Mouse (Mus musculus) c-Kit-positive CD71-positive TER-119-negative erythroid progenitor cells, embryonic 14.5 days (primary cell): ENCODE measurements around the gene Shroom3.

Experiments used
- DNase-seq: peaks from one replicate; pipeline ENCODE4 v3.0.0-alpha.2; 2013; ENCODE audit warnings: low read depth

Gene Shroom3

DNA sequence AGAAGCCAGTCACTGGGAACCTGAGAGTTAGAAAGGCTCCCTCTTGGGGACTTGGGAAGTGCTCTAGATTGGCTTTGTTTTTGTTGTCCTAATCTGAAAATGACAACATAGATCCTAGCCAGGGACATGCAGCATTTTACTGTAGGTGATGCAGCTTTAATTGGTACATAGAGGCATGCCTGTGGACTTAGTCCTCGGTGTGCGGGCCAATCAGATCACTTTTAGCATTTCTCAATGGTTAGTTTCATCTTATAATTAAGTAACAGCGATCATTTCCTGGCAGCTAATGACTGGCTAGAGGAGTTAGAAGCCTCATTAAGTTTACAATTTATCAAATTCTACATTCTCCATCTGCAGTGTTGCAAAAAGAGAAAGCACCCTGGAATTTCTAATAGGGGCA is 167.7 kb downstream of the Shroom3 start:
- DNase-seq = no peak

DNA sequence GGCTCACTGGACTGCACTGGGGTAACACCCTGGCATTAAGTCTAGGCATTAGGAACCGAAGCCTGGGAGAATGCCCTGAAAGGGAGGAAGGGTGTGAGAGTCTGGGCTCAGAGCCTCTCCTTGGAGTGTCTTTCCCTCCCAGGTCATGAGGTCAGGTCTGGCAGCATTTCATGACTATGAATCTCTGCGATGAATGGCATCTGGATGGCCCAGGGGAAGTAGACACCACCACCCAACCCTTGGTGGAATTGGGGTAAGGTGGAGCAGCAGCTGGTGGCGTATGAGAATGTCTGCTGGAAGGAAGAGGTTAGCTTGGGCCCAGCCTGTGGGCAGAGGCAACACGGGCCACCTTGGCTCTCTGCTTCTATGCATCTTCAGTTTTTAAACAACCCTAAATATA is 171.7 kb downstream of the Shroom3 start:
- no peak for DNase-seq

DNA sequence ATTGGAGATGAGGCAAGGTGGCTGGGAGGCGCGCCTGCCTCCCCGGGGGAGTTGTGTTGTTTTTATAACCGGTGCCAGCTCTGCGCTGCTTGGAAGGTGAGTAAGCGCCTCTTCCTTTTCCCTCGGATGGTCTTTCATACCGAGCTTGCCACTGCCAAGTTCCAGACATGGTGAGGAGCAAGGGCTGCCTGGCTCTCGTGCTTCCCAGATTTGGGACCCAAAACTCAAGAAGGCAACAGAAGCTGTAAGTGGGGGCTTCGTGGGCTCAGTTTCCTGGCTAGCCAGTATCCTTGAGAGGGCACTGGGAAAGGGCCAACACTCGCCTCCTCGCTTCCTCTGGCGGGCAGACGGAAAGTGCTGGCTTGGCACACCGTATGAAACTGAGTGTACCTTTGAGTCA is 173.1 kb downstream of the Shroom3 start:
- no peak for DNase-seq

DNA sequence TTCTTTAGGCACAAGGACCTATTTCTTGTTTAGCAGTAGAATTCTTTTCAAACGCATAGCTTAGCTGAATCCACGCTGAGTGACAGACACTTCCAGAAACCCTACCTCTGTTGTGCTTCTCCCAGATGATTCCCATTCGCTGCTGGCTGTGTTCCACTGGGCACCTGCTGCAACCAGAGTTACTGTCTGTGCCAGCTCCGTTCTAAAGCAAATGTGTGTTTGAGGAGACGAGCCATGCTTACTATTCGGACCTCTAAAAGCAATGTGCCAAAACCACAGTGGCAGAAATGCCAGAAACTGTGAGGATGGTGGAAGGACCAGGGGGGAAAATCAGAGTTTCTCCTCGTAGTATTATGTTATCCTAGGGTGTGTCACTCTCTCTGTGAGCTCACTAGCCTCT is 173.9 kb downstream of the Shroom3 start:
- no peak for DNase-seq

DNA sequence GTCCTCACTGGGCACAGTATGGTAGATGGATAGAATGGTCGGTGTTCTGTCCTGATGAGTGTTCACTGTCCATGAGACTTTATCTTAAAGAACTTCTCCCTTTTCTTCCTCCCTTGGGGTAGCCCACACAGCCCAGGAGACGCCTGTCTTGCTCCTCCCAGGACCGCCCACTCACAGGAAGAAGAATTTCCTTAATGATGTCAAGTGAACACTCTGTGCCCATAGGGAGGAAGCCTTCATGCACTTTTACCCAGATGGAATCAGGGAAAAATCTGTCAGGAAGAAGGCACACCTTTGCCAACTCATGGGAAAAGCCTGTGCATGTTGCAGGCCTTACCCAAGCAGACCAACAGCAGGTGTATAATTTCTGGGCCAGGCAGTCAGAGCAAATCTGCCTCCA is 174.9 kb downstream of the Shroom3 start:
- no peak for DNase-seq

DNA sequence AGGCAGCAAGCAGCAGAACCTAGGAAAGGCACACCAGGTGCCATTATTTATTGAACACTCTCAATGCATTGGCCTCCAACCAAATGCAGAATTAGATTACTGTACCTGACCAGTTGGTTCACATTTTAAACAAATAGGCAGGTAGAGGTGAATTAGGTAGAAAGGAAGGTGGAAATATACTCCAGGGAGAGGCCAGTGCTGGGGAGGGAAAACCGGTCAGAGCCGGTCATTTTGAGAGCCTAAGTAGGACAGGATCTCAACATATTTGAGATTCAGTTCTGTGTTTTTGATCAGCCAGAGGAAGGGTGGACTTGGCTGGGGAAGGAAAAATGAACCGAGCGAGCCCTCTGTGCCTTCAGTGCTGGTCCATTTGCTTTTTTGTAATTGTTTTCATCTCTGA is 175.3 kb downstream of the Shroom3 start:
- no peak for DNase-seq

DNA sequence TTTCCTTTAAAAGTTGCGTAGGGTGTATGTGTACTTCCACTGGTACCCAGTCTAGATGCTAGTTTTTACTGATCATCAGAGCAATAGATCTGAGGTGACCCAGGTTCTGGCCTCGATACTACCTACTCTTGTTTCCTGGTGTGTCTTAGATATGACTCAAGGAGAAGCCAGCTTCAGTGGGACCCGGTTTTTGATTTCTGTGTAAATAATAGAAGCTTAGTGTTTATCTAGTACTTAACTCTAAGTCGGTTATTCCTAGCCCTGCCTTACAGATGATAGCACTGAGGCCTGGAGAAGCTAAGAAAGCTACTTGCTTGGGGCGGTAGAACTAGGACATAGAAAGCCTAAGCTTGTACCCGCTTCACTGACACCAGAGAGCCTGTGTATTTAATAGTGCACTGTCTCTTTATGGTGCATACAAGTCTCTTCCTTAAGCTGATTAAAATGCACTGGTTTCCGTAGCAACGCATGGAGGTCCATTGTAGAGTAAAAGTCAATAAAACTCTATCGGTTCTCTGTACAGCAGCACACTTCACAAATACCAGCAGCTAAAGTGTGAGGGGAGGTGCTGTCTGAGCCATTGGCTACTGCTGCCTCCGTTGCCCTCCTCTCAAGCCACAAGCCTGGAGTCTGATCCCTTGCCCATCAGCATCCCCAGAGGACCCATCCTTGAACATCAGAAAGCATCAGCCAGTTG is 178.3 kb downstream of the Shroom3 start:
- DNase-seq = no peak

DNA sequence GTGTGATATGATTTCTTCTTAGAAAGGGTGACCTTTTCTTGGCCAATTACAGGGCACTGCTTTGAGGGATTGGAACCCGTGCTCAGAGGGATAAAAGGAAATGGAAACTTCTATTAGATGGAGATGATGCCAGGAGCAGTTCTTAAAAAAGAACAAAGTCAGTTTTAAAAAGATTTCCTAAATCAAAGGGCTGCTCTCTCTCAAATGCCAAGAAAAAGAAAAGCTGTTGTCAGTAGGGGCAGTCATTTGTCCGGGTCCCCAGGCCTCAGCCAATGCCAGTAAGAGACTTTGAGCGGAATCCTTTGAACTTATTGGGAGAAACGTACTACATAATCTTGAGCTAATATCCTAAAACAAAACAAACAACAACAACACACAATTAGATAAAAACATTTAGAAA is 181.9 kb downstream of the Shroom3 start:
- DNase-seq = no peak

DNA sequence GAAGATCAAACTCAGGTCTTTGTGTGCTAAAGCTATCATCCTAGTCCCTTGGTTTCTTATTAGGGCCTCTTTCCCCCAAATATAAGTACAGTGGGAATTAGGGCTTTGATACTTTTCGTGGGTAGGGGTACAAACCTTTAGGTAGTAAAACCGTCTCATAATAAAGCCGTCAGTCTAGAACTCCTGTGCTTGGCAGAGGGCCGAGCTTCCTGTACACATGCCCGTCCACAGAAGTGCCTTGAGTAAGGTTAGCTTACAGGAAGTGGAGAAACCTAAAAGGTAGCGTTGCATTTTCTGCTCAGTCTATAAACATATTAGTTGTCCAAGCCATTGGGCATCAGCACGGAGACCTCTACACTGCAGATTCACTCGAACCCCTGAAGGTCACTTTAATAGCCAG is 183.3 kb downstream of the Shroom3 start:
- DNase-seq = no peak

DNA sequence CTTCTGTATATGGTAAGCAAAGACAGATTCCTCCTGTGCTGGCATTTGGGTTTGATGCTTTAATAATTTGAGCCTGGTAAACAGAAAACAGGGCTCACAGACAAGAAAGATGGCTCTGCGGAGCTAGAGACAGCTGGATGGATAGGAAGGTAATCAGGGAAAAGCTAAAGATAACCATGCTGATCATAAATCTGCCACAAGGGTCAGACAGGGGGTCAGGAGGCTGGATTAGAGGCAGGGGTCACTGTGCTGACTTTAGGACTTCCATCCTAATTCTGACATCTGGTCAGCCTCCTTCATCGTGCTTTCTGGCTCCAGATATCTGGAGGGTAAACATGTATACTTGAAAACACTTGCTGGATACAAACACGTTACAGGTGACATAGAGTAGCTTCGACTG is 184.0 kb downstream of the Shroom3 start:
- DNase-seq = no peak

DNA sequence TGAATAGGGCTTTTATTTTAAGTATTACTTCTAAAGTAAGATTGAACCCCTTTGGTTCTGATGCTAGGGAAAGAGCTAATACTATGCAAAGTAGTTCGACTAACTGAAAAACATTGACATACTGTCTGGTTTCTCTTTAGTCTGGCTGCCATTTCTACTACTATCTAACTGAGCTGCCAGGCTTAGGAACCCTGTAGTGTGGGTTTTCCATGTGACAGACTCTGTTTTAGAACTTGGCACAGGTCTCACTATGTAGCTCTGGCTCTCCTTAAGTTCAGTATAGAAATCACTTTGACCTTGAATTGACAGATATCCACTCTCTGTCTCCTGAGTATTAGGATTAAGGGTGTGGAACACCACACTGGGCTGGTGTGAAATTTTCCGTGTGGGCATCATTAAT is 185.0 kb downstream of the Shroom3 start:
- no peak for DNase-seq

DNA sequence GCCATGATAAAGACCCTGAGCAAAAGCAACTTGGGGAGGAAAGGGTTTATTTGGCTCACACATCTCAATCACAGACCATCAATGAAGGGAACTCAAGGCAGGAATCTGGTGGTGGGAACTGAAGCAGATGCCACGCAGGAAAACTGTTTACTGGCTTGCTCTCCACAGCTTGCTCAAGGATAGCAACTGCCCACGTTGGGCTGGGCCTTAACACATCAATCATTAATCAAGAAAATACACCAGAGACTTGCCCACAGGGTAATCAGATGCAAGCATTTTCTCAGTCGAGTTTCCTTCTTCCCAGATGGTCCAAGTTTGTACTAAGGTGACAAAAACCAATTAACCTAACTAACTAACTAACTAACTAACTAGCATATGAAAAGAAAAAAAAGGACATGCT is 187.8 kb downstream of the Shroom3 start:
- DNase-seq = no peak

DNA sequence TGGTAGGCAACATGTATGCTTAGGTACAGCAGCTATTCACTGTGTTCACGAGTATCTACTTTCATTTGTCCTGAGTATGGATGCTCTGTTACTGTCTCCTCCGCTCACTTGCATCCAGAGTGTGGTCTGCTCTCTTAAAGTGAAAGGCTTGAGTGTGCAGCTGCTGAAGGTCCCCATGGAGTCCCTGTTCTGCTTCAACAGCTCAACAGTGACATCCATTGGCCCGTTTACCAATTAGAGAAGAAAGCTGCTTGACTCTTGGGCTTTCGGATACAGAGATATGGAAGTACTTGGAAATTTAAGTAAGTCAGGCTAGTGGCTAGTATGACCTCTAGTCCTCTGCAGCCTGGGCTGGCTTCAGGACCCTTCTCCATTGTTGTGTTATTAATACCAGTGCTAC is 188.9 kb downstream of the Shroom3 start:
- DNase-seq = no peak

DNA sequence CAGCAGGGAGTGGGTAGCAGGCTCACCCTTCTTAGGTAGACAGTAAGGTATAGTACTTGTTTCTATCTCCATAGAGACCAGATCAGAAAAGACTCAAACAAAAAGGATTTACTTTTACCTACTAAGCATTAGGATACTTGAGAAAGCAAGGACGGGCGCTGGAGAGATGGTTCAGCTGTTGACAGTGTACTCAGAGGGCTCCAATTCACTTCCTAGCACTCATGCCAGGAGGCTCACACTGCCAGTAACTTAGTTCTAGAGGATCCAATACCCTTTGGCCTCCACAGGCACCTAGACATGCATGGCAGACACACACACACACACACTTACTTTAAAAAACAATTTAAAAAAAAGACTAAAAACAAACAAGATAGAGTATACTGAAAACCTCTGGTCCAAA is 189.8 kb downstream of the Shroom3 start:
- DNase-seq = no peak

DNA sequence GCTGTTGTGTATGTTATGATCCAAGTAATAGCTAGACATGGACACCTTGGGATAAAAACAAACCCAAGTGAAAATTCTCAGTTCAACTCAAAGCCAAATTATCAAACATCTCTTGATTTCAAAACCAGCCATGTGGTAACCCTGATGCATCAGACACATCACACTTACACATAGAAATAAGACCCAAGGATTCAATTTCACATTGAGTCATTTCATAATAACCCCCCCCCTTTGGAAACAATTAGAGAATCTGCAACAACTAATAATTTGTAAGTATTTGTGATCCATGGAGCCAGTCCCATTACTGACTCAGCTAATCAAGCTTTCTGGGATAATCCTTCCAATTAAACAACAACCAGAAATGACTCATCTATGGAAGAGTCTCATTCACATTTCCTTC is 190.3 kb downstream of the Shroom3 start:
- no peak for DNase-seq

DNA sequence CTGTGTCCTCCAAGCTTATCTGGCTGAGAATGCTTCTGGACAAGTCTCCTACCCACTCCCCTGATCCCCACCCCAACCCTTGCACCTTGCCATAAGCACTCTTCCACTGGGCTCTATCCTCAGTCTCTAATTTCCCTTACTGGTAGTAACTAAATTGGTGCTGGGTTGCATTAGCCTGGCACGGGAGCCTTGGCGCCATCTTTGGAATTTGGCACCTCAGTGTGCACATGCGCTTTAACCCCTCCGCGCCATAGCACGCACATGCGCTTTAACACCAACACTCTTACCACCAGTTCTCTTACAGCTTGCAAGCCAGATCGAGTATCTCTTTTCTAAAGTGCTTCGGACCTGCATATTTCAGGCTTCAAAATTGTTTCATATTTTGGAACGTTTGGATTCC is 192.6 kb downstream of the Shroom3 start:
- DNase-seq = no peak

DNA sequence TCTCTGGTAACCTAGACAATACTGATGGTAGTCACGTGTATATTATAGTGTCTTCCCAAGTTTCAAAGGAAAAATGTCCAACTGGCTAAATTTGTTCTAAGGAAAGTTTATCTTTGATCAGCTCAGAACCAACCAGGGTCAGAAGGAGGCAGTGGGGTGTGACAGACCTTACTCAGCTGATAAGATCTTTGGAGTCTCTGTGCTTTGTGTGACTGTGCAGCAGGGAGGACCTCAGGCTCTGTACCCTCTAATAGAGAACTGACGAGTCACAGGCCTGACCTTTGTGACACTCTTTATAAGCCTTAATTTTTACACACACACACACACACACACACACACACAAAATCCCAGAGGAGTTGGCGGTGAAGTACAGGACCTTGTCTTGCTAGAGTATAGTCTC is 193.9 kb downstream of the Shroom3 start:
- no peak for DNase-seq

DNA sequence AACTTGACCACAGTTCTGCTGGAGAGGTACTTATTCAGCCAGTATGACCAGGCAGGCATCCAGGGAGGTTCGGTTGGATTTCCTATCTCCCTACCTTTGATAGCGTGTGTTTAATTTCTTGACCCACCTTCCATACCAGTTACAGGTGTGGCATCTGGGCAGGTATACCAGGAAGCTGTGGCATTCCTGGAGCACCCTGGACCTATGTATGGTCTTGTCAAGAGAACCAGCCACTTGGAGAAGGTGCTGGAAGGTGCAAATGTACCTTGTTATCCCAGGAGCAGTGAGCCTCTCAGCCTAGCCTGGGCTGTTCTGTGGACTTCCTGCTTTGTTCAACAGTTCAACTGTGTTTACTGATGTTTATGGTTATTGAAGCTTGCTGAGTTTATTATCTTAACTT is 197.2 kb downstream of the Shroom3 start:
- no peak for DNase-seq

DNA sequence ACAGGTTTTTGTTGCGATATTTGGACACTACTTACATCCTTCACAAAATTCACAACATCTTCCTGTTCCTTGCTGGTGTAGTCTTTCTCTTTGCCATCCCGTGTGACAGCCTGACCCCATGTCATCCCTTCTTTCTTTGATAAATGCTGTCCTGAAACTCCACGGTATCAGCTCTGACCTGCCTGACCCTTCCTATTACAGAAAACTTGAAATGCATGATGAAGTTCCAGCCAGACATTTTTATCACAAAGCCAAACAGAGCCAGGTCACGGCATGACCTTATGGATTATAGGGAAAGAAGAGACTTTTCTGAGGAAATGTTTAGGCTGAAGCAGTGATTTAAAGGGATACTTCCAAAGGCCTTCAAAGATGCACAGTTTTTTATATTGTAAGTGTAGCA is 197.7 kb downstream of the Shroom3 start:
- DNase-seq = no peak

DNA sequence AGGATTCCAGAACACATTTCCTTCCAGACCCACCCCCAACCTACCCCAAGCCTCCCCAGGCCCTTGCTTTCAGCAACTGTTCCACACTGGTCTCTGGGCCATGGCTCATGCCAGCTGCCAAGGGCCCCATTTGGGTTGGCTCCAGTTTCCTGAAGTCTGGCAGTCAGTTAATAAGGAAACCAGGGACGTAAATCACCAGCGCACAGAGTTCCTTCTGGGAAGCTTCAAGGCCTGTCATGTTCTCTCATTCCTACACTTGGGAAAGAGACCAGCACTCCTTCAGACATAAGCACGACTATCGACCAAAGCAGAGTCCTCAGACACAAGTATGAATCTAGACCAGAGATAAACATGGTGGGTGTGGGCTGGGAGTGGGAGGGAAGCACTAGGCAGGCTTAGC is 202.9 kb downstream of the Shroom3 start:
- no peak for DNase-seq

DNA sequence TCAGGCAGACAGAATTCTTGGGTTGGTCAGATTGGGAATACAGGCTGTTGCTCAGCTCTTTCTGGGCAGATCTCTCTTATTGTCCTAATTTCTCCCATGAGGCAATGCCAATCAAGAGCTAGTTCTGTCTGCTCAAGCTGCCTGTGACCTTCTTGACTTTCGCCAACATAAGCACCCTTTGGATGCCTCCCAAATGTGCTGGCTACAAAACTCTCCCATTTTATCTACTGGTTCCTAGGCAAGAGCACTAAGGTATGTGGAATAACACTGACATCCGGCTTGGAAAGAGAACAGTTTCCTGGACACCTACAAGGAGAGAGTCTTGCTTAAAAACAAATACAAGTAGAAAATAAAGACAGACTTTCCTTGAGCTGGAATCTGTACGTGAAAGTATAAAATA is 204.3 kb downstream of the Shroom3 start:
- DNase-seq = no peak

DNA sequence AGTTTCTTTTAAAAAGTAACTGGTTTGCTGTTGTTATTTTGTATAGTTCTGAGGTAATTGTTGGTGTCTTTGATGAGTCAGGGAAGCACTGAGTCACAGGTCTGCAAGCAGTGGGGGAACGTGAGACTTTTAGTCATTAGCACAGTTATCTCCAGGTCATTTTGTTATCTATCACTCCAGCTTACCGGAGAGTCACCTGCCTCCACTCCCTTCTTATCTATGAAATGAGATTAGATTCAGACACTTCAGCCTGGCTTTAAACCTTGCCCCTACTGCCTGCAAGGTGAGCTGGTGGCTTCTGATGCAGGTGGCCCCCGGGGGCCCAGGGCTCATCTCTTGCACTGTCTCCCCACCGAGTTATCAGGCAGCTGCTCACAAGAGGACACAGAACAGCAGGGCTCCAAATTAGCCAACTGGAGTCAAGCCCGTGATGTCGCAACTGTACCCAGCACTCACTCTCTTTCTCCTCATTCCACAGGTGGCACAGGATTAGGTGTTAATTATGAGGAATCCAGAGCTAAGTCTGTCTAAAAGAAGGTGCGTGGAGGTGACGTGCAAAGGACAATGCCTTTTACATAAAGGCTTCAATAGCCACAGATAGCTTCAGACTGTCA is 205.5 kb downstream of the Shroom3 start:
- DNase-seq = no peak

DNA sequence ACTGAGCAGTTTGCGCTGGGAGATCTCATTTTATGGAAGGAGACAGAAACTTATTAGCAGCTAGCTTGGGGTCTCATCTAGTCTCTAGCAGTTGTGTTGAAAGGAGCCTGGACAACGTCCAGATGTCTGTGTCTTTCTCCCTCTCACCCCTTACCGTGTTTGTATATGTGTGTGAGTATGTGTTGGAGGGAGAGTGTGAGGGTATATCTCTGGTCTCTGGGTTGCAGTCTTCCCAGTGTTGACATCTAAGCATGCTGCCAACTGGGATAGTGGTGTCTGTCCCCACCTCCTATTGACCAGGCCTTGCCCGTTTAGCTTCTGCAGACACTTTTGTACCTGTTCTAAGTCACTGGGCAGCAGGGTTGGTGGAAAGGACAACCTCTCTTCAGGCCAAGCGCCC is 207.7 kb downstream of the Shroom3 start:
- DNase-seq = no peak

DNA sequence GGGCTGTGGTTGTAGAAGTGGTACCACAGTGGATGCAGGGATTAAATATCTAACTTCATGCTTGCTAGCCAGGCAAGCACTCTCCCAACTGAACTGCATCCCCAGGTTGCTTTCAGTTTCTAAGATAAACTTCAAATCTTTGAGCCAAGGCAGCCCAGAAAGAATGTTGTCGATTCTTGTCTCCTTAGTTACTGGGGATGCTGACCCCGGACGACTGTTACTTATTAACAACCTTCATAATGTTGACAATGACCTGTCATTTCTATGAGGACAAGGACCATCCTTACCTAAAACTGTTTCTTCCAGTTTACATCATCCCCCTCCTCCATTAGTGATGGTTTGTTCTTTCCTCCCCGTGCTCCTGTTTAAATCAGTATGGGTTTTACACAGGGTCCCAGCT is 210.0 kb downstream of the Shroom3 start:
- DNase-seq = no peak
